Mouse (Mus musculus) B cell, adult 2 months (primary cell): ENCODE measurements around the gene Sfrp5.

Experiments
- DNase-seq, 2 experiments: peaks; one replicate each; pipeline ENCODE4 v3.0.0; 2022

Sfrp5 gene

GRCm38 (mm10) chr19:42197066-42197465, 5.0 kb downstream of the Sfrp5 start:
- DNase-seq = no peak

- no peak for DNase-seq
These were observed 5.7 kb downstream of the Sfrp5 start for GRCm38 (mm10) chr19:42196378-42196777.

GRCm38 (mm10) chr19:42193311-42193710, 8.7 kb downstream of the Sfrp5 start:
- DNase-seq = no peak

GRCm38 (mm10) chr19:42190494-42190893, 11.6 kb downstream of the Sfrp5 start:
- DNase-seq = peak; percentile 64 to 68

- DNase-seq = no peak
These were observed 12.3 kb downstream of the Sfrp5 start for GRCm38 (mm10) chr19:42189735-42190134.

GRCm38 (mm10) chr19:42182673-42183072, 19.4 kb downstream of the Sfrp5 start:
- DNase-seq = peak; percentile 26 to 33

- DNase-seq = no peak
These were observed 22.7 kb downstream of the Sfrp5 start for GRCm38 (mm10) chr19:42179356-42179755.

- no peak for DNase-seq
These were observed 24.6 kb downstream of the Sfrp5 start for GRCm38 (mm10) chr19:42177461-42177860.

GRCm38 (mm10) chr19:42176841-42177240, 25.2 kb downstream of the Sfrp5 start:
- DNase-seq = no peak

- DNase-seq = peak; percentile 97
These were observed 31.8 kb downstream of the Sfrp5 start for GRCm38 (mm10) chr19:42170025-42170969.

GRCm38 (mm10) chr19:42169322-42169975, 32.6 kb downstream of the Sfrp5 start:
- no peak for DNase-seq

GRCm38 (mm10) chr19:42167489-42167888, 34.6 kb downstream of the Sfrp5 start:
- DNase-seq = no peak

GRCm38 (mm10) chr19:42166766-42167165, 35.3 kb downstream of the Sfrp5 start:
- no peak for DNase-seq

GRCm38 (mm10) chr19:42166130-42166529, 35.9 kb downstream of the Sfrp5 start:
- DNase-seq = peak; percentile 89 to 91

- no peak for DNase-seq
These were observed 37.9 kb downstream of the Sfrp5 start for GRCm38 (mm10) chr19:42164188-42164587.

- no peak for DNase-seq
These were observed 38.3 kb downstream of the Sfrp5 start, which contains the start of gene Zfyve27 for GRCm38 (mm10) chr19:42163764-42164163. Gene Zfyve27, plus strand, starts transcription at chr19:42163951.

- DNase-seq = no peak
These were observed 43.6 kb downstream of the Sfrp5 start for GRCm38 (mm10) chr19:42158246-42159017.

GRCm38 (mm10) chr19:42157493-42158237, 44.4 kb downstream of the Sfrp5 start:
- DNase-seq = peak; percentile 17 to 23

- DNase-seq = peak; percentile 82 to 83
These were observed 50.1 kb downstream of the Sfrp5 start for GRCm38 (mm10) chr19:42151990-42152389.

- no peak for DNase-seq
These were observed 53.5 kb downstream of the Sfrp5 start for GRCm38 (mm10) chr19:42148569-42148860.
